Mouse (Mus musculus) midbrain, embryonic 15.5 days (tissue): Measurements from ENCODE around the gene Bcl10. TPM values are rescaled to one million over a fixed set of nuclear protein-coding genes. Genes with fewer than 3 reads are reported as not detected.

ENCODE experiments used
- ATAC-seq: fragments of 200-750 bp; cut with Nextera tagmentation; replicated peaks from 2 replicates; pipeline ENCODE4 v1.8.0; 2017; ENCODE audit warnings: moderate TSS enrichment
- H3K27ac ChIP-seq: fragments of 300-500 bp; sonication (generic); 2 replicates; pipeline ENCODE4 v1.5.1; 2015; ENCODE audit warnings: mild to moderate bottlenecking, inconsistent platforms
- H3K27me3 ChIP-seq: fragments of 300-500 bp; sonication (generic); replicated peaks from 2 replicates; pipeline ENCODE4 v1.6.1; 2015; ENCODE audit warnings: inconsistent platforms
- H3K36me3 ChIP-seq: fragments of 300-500 bp; sonication (generic); replicated peaks from 2 replicates; pipeline ENCODE4 v1.6.1; 2015; ENCODE audit warnings: inconsistent platforms
- H3K4me1 ChIP-seq: fragments of 300-500 bp; sonication (generic); 2 replicates; pipeline ENCODE4 v1.6.1; 2015; ENCODE audit warnings: inconsistent platforms
- H3K4me2 ChIP-seq: fragments of 300-500 bp; sonication (generic); 2 replicates; pipeline ENCODE4 v1.6.1; 2015; ENCODE audit warnings: inconsistent platforms, mild to moderate bottlenecking, moderate library complexity
- H3K4me3 ChIP-seq: fragments of 300-500 bp; sonication (generic); 2 replicates; pipeline ENCODE4 v1.5.1; 2015; ENCODE audit warnings: mild to moderate bottlenecking, inconsistent platforms
- H3K9ac ChIP-seq: fragments of 300-500 bp; sonication (generic); 2 replicates; pipeline ENCODE4 v1.6.1; 2015; ENCODE audit warnings: mild to moderate bottlenecking, inconsistent platforms
- H3K9me3 ChIP-seq: fragments of 300-500 bp; sonication (generic); 2 replicates; pipeline ENCODE4 v1.6.1; 2016; ENCODE audit warnings: inconsistent platforms
- WGBS: fragments of 180-500 bp; shearing (Covaris S2); methylation state at CpG from one replicate; pipeline ENCODE4 v1.1.7; 2015; ENCODE audit warnings: mixed read lengths; 5-methylcytosine and 5-hydroxymethylcytosine counted together
- polyA plus RNA-seq: library from polyadenylated mRNA; unstranded; fragments of >200 nt; fragmentation: Nextera tagmentation; extraction: Ambion mirVana; gene quantifications from 2 replicates; pipeline ENCODE4 v1.2.1, GENCODE M21; 2015

Gene Bcl10
- polyA plus RNA-seq, 1 experiment from 2014 or later: 32.4 TPM

GRCm38 (mm10) chr3:145916826-145917225 lies 5.8 kb upstream of the Bcl10 start:
- WGBS: 89% methylated on average over 4 of the region's 4 CpGs
- Histone ChIP-seq H3K4me3 (no peak overlapping the region), H3K27ac (no peak overlapping the region), H3K9me3 (no peaks in the 10 kb centered on the region), H3K4me2 (no peak overlapping the region), H3K4me1 (no peaks in the 10 kb centered on the region), H3K9ac (no peak overlapping the region), H3K27me3 (no peaks in the 10 kb centered on the region), H3K36me3 (no peaks in the 10 kb centered on the region)
- ATAC-seq: no peak

GRCm38 (mm10) chr3:145922971-145923370 lies 367 bp downstream of the Bcl10 start:
- Histone ChIP-seq H3K9me3 (no peaks in the 10 kb centered on the region), H3K27ac (no peak overlapping the region), H3K4me1 (peaks cover 13% of the 10 kb centered on the region), H3K36me3 (no peaks in the 10 kb centered on the region), H3K27me3 (no peaks in the 10 kb centered on the region), H3K4me3 (no peak overlapping the region), H3K9ac (no peak overlapping the region), H3K4me2 (no peak overlapping the region)
- no peak for ATAC-seq
- WGBS: 82% methylated on average over 3 of the region's 3 CpGs

GRCm38 (mm10) chr3:145923874-145924577 lies 1.4 kb downstream of the Bcl10 start:
- Histone ChIP-seq H3K4me2 (peak overlapping the region; percentile 84), H3K4me3 (peak overlapping the region; percentile 90), H3K36me3 (no peaks in the 10 kb centered on the region), H3K9ac (peak overlapping the region; percentile 82), H3K9me3 (no peaks in the 10 kb centered on the region), H3K4me1 (peaks cover 13% of the 10 kb centered on the region), H3K27ac (peak overlapping the region; percentile 91), H3K27me3 (no peaks in the 10 kb centered on the region)
- peak; percentile 100 for ATAC-seq
- under 1% methylated on average over 58 of the region's 58 CpGs for WGBS

GRCm38 (mm10) chr3:145924649-145925337 lies 2.2 kb downstream of the Bcl10 start:
- no peaks in the 10 kb centered on the region for H3K36me3 ChIP-seq
- H3K4me2 ChIP-seq: peak overlapping the region; percentile 84
- H3K4me3 ChIP-seq: peak overlapping the region; percentile 90
- peak overlapping the region; percentile 91 for H3K27ac ChIP-seq
- H3K4me1 ChIP-seq: peaks cover 13% of the 10 kb centered on the region
- ATAC-seq: peak; percentile 25; the same call in 1 of the 2 replicates
- no peaks in the 10 kb centered on the region for H3K9me3 ChIP-seq
- 5% methylated on average over 39 of the region's 39 CpGs for WGBS
- peak overlapping the region; percentile 82 for H3K9ac ChIP-seq
- H3K27me3 ChIP-seq: no peaks in the 10 kb centered on the region

- no peaks in the 10 kb centered on the region for H3K27me3 ChIP-seq
- peaks cover 13% of the 10 kb centered on the region for H3K4me1 ChIP-seq
- H3K36me3 ChIP-seq: no peaks in the 10 kb centered on the region
- no peaks in the 10 kb centered on the region for H3K9me3 ChIP-seq
- H3K9ac ChIP-seq: 0 out of 2 replicates have a peak overlapping the region, but pooled peaks have one; percentile 15
- no peak overlapping the region for H3K27ac ChIP-seq
- WGBS: 74% methylated on average over 5 of the region's 5 CpGs
- peak overlapping the region; percentile 84 for H3K4me2 ChIP-seq
- H3K4me3 ChIP-seq: peak overlapping the region; percentile 90
- no peak for ATAC-seq
These were observed 2.9 kb downstream of the Bcl10 start for GRCm38 (mm10) chr3:145925506-145925905.

GRCm38 (mm10) chr3:145929525-145930400 lies 7.2 kb downstream of the Bcl10 start:
- 64% methylated on average over 7 of the region's 7 CpGs for WGBS
- H3K36me3 ChIP-seq: peaks cover 13% of the 10 kb centered on the region; the same call in 1 of the 2 replicates
- peaks cover 13% of the 10 kb centered on the region for H3K4me1 ChIP-seq
- no peak overlapping the region for H3K4me2 ChIP-seq
- no peak overlapping the region for H3K9ac ChIP-seq
- no peak overlapping the region for H3K4me3 ChIP-seq
- H3K9me3 ChIP-seq: no peaks in the 10 kb centered on the region
- ATAC-seq: no peak
- no peak overlapping the region for H3K27ac ChIP-seq
- no peaks in the 10 kb centered on the region for H3K27me3 ChIP-seq

GRCm38 (mm10) chr3:145933845-145934244 lies 11.2 kb downstream of the Bcl10 start:
- no peak overlapping the region for H3K4me3 ChIP-seq
- 92% methylated on average over 9 of the region's 9 CpGs for WGBS
- H3K27me3 ChIP-seq: no peaks in the 10 kb centered on the region
- no peak overlapping the region for H3K4me2 ChIP-seq
- H3K9me3 ChIP-seq: no peaks in the 10 kb centered on the region
- peaks cover 8% of the 10 kb centered on the region for H3K4me1 ChIP-seq
- no peak overlapping the region for H3K9ac ChIP-seq
- H3K36me3 ChIP-seq: peaks cover 13% of the 10 kb centered on the region; the same call in 1 of the 2 replicates
- no peak for ATAC-seq
- H3K27ac ChIP-seq: no peak overlapping the region

GRCm38 (mm10) chr3:145937505-145938404 lies 15.2 kb downstream of the Bcl10 start, which contains the start of gene 2410004B18Rik:
TSS of gene 2410004B18Rik (plus strand) at chr3:145938014.
- H3K36me3 ChIP-seq: peaks cover 4% of the 10 kb centered on the region; the same call in 1 of the 2 replicates
- peak within 1 kb of the TSS; percentile 99 for H3K4me3 ChIP-seq
- peaks cover 35% of the 10 kb centered on the region for H3K4me1 ChIP-seq
- no peaks in the 10 kb centered on the region for H3K9me3 ChIP-seq
- H3K27ac ChIP-seq: peak within 1 kb of the TSS; percentile 83
- peak; percentile 95 for ATAC-seq
- 1% methylated on average over 67 of the region's 70 CpGs for WGBS
- peak within 1 kb of the TSS; percentile 74 for H3K4me2 ChIP-seq
- no peaks in the 10 kb centered on the region for H3K27me3 ChIP-seq
- peak within 1 kb of the TSS; percentile 93 for H3K9ac ChIP-seq

GRCm38 (mm10) chr3:145938405-145939349 lies 16.1 kb downstream of the Bcl10 start:
- no peaks in the 10 kb centered on the region for H3K9me3 ChIP-seq
- peak; percentile 54 for ATAC-seq
- WGBS: 19% methylated on average over 49 of the region's 50 CpGs
- H3K27me3 ChIP-seq: no peaks in the 10 kb centered on the region
- H3K4me1 ChIP-seq: peaks cover 35% of the 10 kb centered on the region
- peak overlapping the region; percentile 93 for H3K9ac ChIP-seq
- peak overlapping the region; percentile 74 for H3K4me2 ChIP-seq
- no peaks in the 10 kb centered on the region for H3K36me3 ChIP-seq
- peak overlapping the region; percentile 99 for H3K4me3 ChIP-seq
- H3K27ac ChIP-seq: peak overlapping the region; percentile 83

GRCm38 (mm10) chr3:145939402-145939801 lies 16.8 kb downstream of the Bcl10 start:
- H3K9me3 ChIP-seq: no peaks in the 10 kb centered on the region
- 88% methylated on average over 12 of the region's 12 CpGs for WGBS
- H3K9ac ChIP-seq: peak overlapping the region; percentile 93; the same call in 1 of the 2 replicates
- ATAC-seq: no peak
- H3K4me2 ChIP-seq: peak overlapping the region; percentile 74
- H3K4me1 ChIP-seq: peaks cover 35% of the 10 kb centered on the region
- H3K27ac ChIP-seq: no peak overlapping the region
- H3K27me3 ChIP-seq: no peaks in the 10 kb centered on the region
- H3K36me3 ChIP-seq: peaks cover 4% of the 10 kb centered on the region
- peak overlapping the region; percentile 99 for H3K4me3 ChIP-seq
